Mouse (Mus musculus) thymus, adult 2 months (tissue): Measurements from ENCODE around the gene Hoxb9. TPM values are rescaled to one million over a fixed set of nuclear protein-coding genes. Genes with fewer than 3 reads are reported as not detected.

Experiments used
- DNase-seq: peaks from one replicate; pipeline ENCODE4 v3.0.0; 2021
- H3K27ac ChIP-seq: fragments of 200-500 bp; 2 replicates; pipeline ENCODE4 v1.5.1; 2012; ENCODE audit warnings: low read length, control low read depth; ENCODE audit not compliant: control insufficient read depth, insufficient read depth
- H3K27me3 ChIP-seq: fragments of 200-500 bp; 2 replicates; pipeline ENCODE4 v1.6.1; 2012; ENCODE audit warnings: mild to moderate bottlenecking, low read length, moderate library complexity, mixed read lengths; ENCODE audit not compliant: control insufficient read depth, insufficient read depth
- H3K36me3 ChIP-seq: fragments of 200-500 bp; 2 replicates; pipeline ENCODE4 v1.6.1; 2012; ENCODE audit warnings: mild to moderate bottlenecking, low read length, moderate library complexity; ENCODE audit not compliant: control insufficient read depth, insufficient read depth
- H3K4me1 ChIP-seq: fragments of 200-500 bp; replicated peaks from 2 replicates; pipeline ENCODE4 v1.6.1; 2012; ENCODE audit warnings: low read length; ENCODE audit not compliant: control insufficient read depth, insufficient read depth
- H3K4me3 ChIP-seq: fragments of 200-500 bp; 2 replicates; pipeline ENCODE4 v1.5.1; 2012; ENCODE audit warnings: mild to moderate bottlenecking, low read length, control low read depth, moderate library complexity; ENCODE audit not compliant: control insufficient read depth, insufficient read depth
- CTCF ChIP-seq: fragments of 200-500 bp; IDR thresholded peaks from 2 replicates; pipeline ENCODE4 v1.5.1; 2012; ENCODE audit warnings: mild to moderate bottlenecking, control low read depth, low read length, moderate library complexity, borderline replicate concordance; ENCODE audit not compliant: control insufficient read depth, poor library complexity, insufficient read depth; ENCODE audit errors: extremely low read depth
- POLR2A ChIP-seq: fragments of 200-500 bp; IDR thresholded peaks from 2 replicates; pipeline ENCODE4 v1.6.1; 2012; ENCODE audit warnings: mild to moderate bottlenecking, low read length, control low read depth, moderate library complexity; ENCODE audit not compliant: control insufficient read depth, poor library complexity, insufficient read depth; ENCODE audit errors: extremely low read depth
- WGBS: fragments of 180-500 bp; shearing (Covaris S2); methylation state at CpG from one replicate; pipeline ENCODE4 v1.1.7; 2018; 5-methylcytosine and 5-hydroxymethylcytosine counted together
- polyA plus RNA-seq: library from polyadenylated mRNA; depleted of rRNA; stranded (reverse); fragments of >200 nt; gene quantifications from 2 replicates; pipeline ENCODE4 v1.2.3, GENCODE M21; 2012

Gene Hoxb9
- polyA plus RNA-seq, 1 experiment = 0.22 TPM

GRCm38 (mm10) chr11:96260310-96260970 is 10.8 kb upstream of the Hoxb9 start:
- Histone ChIP-seq H3K36me3 (no peaks in the 10 kb centered on the region), H3K27me3 (peaks cover 22% of the 10 kb centered on the region), H3K4me3 (no peak overlapping the region), H3K4me1 (no peaks in the 10 kb centered on the region), H3K27ac (no peak overlapping the region)
- 40% methylated on average over 23 of the region's 23 CpGs for WGBS
- no peak for DNase-seq
- TF ChIP-seq CTCF (no peak), POLR2A (no peak)

- DNase-seq = peak; percentile 65
- Histone ChIP-seq H3K4me3 (no peak overlapping the region), H3K4me1 (no peaks in the 10 kb centered on the region), H3K27ac (no peak overlapping the region), H3K27me3 (peaks cover 19% of the 10 kb centered on the region; the same call in 1 of the 2 replicates), H3K36me3 (no peaks in the 10 kb centered on the region)
- 11% methylated on average over 24 of the region's 24 CpGs for WGBS
- TF ChIP-seq POLR2A (no peak), CTCF (peak; percentile 77; the same call in 1 of the 2 replicates)
Measured at GRCm38 (mm10) chr11:96261323-96261890, 9.8 kb upstream of the Hoxb9 start.

GRCm38 (mm10) chr11:96262262-96262830 is 8.9 kb upstream of the Hoxb9 start:
- 55% methylated on average over 6 of the region's 6 CpGs for WGBS
- H3K4me3 ChIP-seq = no peak overlapping the region

GRCm38 (mm10) chr11:96263636-96264389 is 7.4 kb upstream of the Hoxb9 start:
- WGBS = 38% methylated on average over 33 of the region's 33 CpGs
- H3K4me3 ChIP-seq = no peak overlapping the region

More at GRCm38 (mm10) chr11:96262262-96262830, 8.9 kb upstream of the Hoxb9 start:
- Histone ChIP-seq H3K27me3 (peaks cover 12% of the 10 kb centered on the region; the same call in 1 of the 2 replicates), H3K4me1 (no peaks in the 10 kb centered on the region), H3K36me3 (no peaks in the 10 kb centered on the region), H3K27ac (no peak overlapping the region)
- TF ChIP-seq CTCF (no peak), POLR2A (no peak)
- no peak for DNase-seq

GRCm38 (mm10) chr11:96264390-96265020 is 6.8 kb upstream of the Hoxb9 start:
- Histone ChIP-seq H3K4me3 (no peak overlapping the region), H3K36me3 (no peaks in the 10 kb centered on the region), H3K4me1 (no peaks in the 10 kb centered on the region), H3K27me3 (peaks cover 28% of the 10 kb centered on the region), H3K27ac (no peak overlapping the region)
- no peak for DNase-seq
- TF ChIP-seq CTCF = no peak
- no peak for TF ChIP-seq POLR2A
- WGBS = 75% methylated on average over 8 of the region's 8 CpGs

More at GRCm38 (mm10) chr11:96263636-96264389, 7.4 kb upstream of the Hoxb9 start:
- Histone ChIP-seq H3K4me1 (no peaks in the 10 kb centered on the region), H3K27me3 (peaks cover 21% of the 10 kb centered on the region), H3K27ac (no peak overlapping the region), H3K36me3 (no peaks in the 10 kb centered on the region)
- no peak for DNase-seq
- TF ChIP-seq CTCF = no peak
- TF ChIP-seq POLR2A = no peak

GRCm38 (mm10) chr11:96265954-96266353 is 5.3 kb upstream of the Hoxb9 start:
- H3K4me3 ChIP-seq = no peak overlapping the region
- TF ChIP-seq POLR2A (no peak), CTCF (no peak)

More at GRCm38 (mm10) chr11:96265954-96266353, 5.3 kb upstream of the Hoxb9 start:
- Histone ChIP-seq H3K36me3 (no peaks in the 10 kb centered on the region), H3K4me1 (no peaks in the 10 kb centered on the region; the same call in 1 of the 2 replicates), H3K27me3 (peaks cover 40% of the 10 kb centered on the region), H3K27ac (no peak overlapping the region)
- WGBS = 48% methylated on average over 7 of the region's 7 CpGs
- no peak for DNase-seq
